Mouse (Mus musculus) lung, adult 2 months (tissue): ENCODE results near the gene C130026I21Rik. TPM values are rescaled to one million over a fixed set of nuclear protein-coding genes. Genes with fewer than 3 reads are reported as not detected.
"Not testable (repeated sequence)": the region's sequence is repeated elsewhere in the genome, so short reads cannot be mapped to it uniquely, and the experiment has no call there.

Experiments used
- DNase-seq: peaks from one replicate; pipeline ENCODE4 v3.0.0; 2022
- H3K4me1 ChIP-seq: fragments of 200-500 bp; 2 replicates; pipeline ENCODE4 v1.6.1; 2011; ENCODE audit warnings: low read length; ENCODE audit not compliant: control insufficient read depth, insufficient read depth
- H3K4me3 ChIP-seq: fragments of 200-500 bp; replicated peaks from 2 replicates; pipeline ENCODE3; 2011; ENCODE audit warnings: low read depth, mild to moderate bottlenecking, control low read depth, low read length; ENCODE audit errors: extremely low read depth
- WGBS: fragments of 180-500 bp; shearing (Covaris S2); methylation state at CpG from one replicate; pipeline ENCODE4 v1.1.7; 2018; 5-methylcytosine and 5-hydroxymethylcytosine counted together
- polyA plus RNA-seq: library from polyadenylated mRNA; depleted of rRNA; stranded (reverse); fragments of >200 nt; gene quantifications from 2 replicates; pipeline ENCODE4 v1.2.3, GENCODE M21; 2012

C130026I21Rik gene
- polyA plus RNA-seq, 1 experiment: 2.2 TPM

DNA sequence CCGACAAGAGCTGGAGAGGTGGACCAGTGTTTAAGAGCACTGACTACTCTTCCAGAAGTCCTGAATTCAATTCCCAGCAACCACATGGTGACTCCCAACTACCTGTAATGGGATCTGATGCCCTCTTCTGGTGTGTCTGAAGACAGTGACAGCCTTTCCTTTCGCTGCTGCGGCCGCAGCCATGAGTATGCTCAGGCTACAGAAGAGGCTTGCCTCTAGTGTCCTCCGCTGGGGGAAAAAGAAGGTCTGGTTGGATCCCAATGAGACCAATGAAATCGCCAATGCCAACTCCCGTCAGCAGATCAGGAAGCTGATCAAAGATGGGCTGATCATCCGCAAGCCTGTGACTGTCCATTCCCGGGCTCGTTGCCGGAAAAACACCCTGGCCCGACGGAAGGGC, 258.4 kb downstream of the C130026I21Rik start:
- 87% methylated on average over 13 of the region's 13 CpGs for WGBS
- DNase-seq: not testable (repeated sequence)

DNA sequence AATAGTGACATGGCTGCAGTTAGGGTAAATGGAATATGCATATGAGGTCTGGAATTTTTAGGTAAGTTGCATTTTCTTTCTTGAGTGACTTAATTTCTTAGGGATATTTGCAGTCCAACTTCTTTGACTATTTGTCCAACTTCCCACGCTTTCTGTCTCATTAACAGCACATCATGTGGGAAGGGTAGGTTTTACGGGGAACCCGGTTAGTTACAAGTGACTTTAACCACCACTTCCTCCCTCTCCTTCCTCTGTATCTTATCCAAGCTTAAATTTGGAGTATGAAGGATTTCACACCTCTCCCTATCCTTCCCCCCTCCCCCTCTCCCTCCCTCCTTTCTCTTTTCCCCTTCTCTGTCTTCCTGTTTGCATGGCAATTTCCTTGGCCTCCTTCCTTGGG, 259.4 kb downstream of the C130026I21Rik start:
- not testable (repeated sequence) for H3K4me3 ChIP-seq, DNase-seq, H3K4me1 ChIP-seq
- 63% methylated on average over 2 of the region's 3 CpGs for WGBS

More for the DNA sequence above, 258.4 kb downstream of the C130026I21Rik start:
- H3K4me1 ChIP-seq, H3K4me3 ChIP-seq: not testable (repeated sequence)

- not testable (repeated sequence) for DNase-seq, H3K4me1 ChIP-seq, H3K4me3 ChIP-seq
- WGBS: 54% methylated on average over 1 of the region's 1 CpGs
Observed at GRCm38 (mm10) chr1:85007737-85008136, 262.6 kb downstream of the C130026I21Rik start.

DNA sequence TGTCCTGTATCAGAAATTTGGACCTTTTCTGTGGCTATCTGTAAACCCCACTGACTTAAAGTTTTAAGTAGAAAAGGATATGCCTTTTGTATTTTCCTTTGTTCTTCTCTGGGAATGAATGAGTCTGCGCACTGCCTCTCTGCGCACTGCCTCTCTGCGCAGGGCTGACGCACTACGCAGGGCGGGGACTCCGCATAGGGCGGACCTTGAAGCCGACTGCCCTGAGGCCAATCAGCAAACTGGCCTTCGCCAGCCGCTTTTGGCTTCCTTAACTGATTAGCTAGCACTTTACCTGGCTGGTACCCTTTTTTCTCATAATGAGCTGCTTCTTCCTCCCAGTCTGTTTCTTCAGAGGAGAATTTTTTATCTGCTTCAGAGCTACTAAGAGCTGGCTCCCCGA, 271.1 kb downstream of the C130026I21Rik start:
- over 99% methylated on average over 8 of the region's 12 CpGs for WGBS
- DNase-seq, H3K4me3 ChIP-seq, H3K4me1 ChIP-seq: not testable (repeated sequence)

DNA sequence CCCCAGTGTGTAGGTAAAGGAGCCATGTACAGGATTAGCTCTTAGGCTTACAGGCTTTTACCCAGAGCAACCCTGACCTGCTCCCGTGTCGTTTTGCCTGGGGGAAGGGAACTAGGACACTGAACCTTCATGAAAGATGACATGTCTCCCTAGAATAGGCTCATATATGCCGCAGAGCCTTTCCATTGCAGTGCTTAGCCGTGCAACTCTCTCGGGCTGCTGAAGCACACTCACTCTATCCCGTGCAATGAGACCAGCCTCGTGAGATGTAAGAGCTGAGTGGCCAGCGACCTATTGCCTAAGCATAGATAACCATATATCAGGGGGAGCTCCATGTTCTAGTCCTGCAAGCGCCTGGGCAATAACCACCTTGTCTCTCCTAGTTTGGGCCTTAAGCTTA, 274.1 kb downstream of the C130026I21Rik start:
- not testable (repeated sequence) for DNase-seq, H3K4me3 ChIP-seq, H3K4me1 ChIP-seq
- 84% methylated on average over 7 of the region's 9 CpGs for WGBS

- WGBS: no CpG with 5 or more reads among the region's 1 CpGs
- H3K4me3 ChIP-seq, H3K4me1 ChIP-seq, DNase-seq: not testable (repeated sequence)
Observed at GRCm38 (mm10) chr1:84994461-84994860, 275.9 kb downstream of the C130026I21Rik start.

DNA sequence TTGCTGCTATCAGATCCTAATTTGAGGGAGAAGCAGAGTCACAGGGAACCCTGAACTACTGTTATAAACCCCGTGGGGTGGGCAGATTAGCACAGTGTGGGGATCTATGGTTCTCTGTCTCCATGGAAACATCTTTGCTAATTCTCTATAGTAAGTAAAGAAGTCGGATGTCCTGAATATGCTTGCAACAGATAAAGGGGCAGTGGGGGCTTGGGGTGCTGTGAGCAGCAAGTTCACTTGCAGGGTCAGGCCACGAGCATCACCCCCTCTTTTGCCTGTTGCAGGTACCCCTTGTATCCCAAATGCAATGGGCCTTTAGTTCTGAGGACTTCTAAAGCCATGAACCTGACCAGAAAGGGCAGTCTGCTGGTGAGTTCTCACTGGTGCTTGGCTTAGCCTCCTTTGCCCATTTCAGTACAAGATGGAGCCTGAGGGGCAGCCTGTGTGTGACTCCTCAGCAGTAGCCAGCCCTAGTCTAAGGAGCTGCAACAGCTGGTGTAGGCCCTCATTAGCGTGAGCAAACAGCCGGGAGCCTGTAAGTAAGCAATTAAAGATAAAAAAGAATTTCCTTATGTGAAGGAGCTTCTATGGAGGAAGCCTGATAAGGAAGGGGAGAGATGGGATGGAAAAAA, 276.6 kb downstream of the C130026I21Rik start:
- 38% methylated on average over 2 of the region's 5 CpGs for WGBS
- DNase-seq, H3K4me3 ChIP-seq, H3K4me1 ChIP-seq: not testable (repeated sequence)

DNA sequence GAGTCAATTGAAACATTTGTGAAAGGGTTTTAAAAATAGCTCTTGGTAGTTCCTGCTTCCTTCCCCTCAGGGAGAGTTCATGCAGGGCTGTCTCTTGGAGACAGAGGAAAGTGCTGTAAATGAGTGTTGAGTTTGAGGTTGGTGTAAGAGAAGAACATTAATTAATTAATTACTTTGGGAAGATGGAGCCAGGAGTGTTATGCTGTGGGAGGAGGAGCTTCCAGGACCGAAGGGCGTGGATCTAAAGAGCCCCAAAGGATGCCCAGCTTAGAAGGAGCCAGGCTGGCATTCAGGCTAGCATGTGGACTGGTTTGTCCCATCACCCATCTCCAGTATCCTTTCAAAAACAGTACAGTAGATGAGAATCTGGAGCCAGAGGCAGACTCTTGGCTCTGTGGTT, 277.1 kb downstream of the C130026I21Rik start:
- H3K4me1 ChIP-seq, H3K4me3 ChIP-seq, DNase-seq: not testable (repeated sequence)
- WGBS: no CpG with 5 or more reads among the region's 2 CpGs

DNA sequence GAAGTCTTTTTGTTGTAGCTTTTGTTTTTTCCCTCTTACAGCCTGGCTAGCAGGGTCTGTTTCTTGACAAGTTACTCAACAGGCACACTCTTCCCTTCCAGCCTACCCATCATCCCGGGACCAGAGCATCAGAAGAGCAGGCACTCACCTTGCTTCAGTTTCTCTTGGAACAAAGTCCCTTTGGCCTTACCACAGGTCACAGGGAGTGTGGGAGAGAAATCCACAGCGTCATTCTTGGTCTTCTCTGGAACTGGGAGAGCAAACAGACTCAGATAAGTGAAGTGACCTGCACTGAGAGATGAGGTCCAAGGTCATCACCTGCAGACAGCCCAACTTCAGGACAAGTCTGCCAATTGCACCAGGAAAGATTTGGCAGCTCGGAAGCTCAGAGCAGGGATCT, 277.5 kb downstream of the C130026I21Rik start:
- DNase-seq, H3K4me1 ChIP-seq, H3K4me3 ChIP-seq: not testable (repeated sequence)
- WGBS: no CpG with 5 or more reads among the region's 3 CpGs

DNA sequence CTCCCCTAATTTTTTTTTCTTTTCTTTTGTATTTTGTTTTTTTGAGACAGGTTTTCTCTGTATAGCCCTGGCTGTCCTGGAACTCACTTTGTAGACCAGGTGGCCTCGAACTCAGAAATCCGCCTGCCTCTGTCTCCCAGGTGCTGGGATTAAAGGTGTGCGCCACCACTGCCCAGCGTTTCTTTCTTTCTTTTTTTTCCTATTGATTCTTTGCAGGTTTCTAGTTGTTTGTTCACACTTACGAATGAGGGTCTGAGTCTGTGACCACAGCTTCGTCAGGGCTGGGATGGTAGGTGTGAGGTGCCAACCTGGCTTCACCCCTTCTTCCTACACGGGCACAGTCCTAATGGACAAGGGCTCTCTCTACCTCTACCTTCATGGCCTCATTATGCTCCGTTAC, 281.3 kb downstream of the C130026I21Rik start:
- H3K4me1 ChIP-seq, DNase-seq, H3K4me3 ChIP-seq: not testable (repeated sequence)
- WGBS: 76% methylated on average over 8 of the region's 8 CpGs

- 74% methylated on average over 7 of the region's 8 CpGs for WGBS
- not testable (repeated sequence) for H3K4me1 ChIP-seq, DNase-seq, H3K4me3 ChIP-seq
Observed at GRCm38 (mm10) chr1:84987729-84988128, 282.6 kb downstream of the C130026I21Rik start.

- not testable (repeated sequence) for H3K4me1 ChIP-seq, H3K4me3 ChIP-seq, DNase-seq
- 5% methylated on average over 12 of the region's 12 CpGs for WGBS
Observed at GRCm38 (mm10) chr1:84961779-84962178, 308.6 kb downstream of the C130026I21Rik start.

DNA sequence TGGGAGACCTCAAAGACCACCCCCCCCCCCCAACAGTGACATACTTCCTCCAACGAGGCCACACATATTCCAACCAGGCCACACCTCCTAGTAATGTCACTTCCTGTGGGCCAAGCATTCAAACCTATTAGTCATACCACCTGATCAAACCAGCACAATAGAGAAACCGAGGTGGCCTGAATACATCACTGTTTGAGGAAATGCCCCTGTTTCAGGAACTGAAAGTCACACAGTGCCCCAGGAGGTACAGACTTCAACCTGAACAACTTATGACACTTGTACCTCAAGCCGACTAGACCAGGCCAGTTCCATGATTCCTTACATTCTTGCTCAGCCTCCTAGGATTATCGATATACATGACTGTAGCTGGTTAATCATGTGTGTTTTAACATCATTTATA, 312.7 kb downstream of the C130026I21Rik start:
- WGBS: 68% methylated on average over 4 of the region's 4 CpGs
- H3K4me3 ChIP-seq, DNase-seq, H3K4me1 ChIP-seq: not testable (repeated sequence)

DNA sequence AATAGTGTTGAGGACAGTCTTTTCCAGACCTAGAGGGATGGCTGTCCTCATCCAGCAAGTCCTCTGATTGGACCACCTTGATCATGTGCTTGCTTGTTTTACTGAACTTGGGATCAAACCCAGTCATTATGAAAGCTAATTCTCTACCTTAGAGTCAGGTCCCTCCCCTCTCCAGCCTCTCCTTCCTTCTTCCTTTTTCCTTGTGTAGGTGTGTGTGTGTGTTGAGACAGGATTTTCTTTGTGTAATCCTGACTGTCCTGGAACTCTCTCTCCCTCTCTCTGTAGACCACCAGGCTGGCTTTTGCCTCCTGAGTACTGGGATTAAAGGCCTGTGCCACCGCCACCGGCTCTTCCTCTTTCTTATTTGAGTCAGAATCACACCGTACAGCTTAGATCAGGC, 313.6 kb downstream of the C130026I21Rik start:
- 91% methylated on average over 3 of the region's 3 CpGs for WGBS
- DNase-seq, H3K4me3 ChIP-seq, H3K4me1 ChIP-seq: not testable (repeated sequence)
